Mouse (Mus musculus) CH12.LX (cell line): ENCODE measurements around the gene Spout1. TPM values are rescaled to one million over a fixed set of nuclear protein-coding genes. Genes with fewer than 3 reads are reported as not detected.

Experiments used
- DNase-seq: peaks from one replicate; pipeline ENCODE4 v3.0.0-alpha.2; 2013; ENCODE audit errors: extremely low read depth
- H3K27ac ChIP-seq: 2 replicates; pipeline ENCODE4 v1.5.1; 2012; ENCODE audit warnings: low read depth, mild to moderate bottlenecking, control low read depth, moderate library complexity; ENCODE audit not compliant: insufficient read depth
- H3K27me3 ChIP-seq: replicated peaks from 2 replicates; pipeline ENCODE3; 2012; ENCODE audit warnings: inconsistent platforms
- H3K36me3 ChIP-seq, 2 experiments: replicated peaks in 1 of 2; 2 replicates each; pipeline versions ENCODE3 to v1.6.1; 2012; ENCODE audit warnings: inconsistent platforms in 1 of 2, low read length in 1 of 2, mild to moderate bottlenecking in 1 of 2, mixed read lengths in 1 of 2, moderate library complexity in 1 of 2; ENCODE audit not compliant: control insufficient read depth in 1 of 2, insufficient read depth in 1 of 2
- H3K4me1 ChIP-seq, 2 experiments: 2 replicates each; pipeline ENCODE4 v1.6.1; 2012; ENCODE audit warnings: inconsistent platforms in 1 of 2, moderate library complexity in 1 of 2; ENCODE audit not compliant: insufficient read depth in 2 of 2, control insufficient read depth in 1 of 2
- H3K4me2 ChIP-seq: 2 replicates; pipeline ENCODE4 v1.6.1; 2012; ENCODE audit warnings: low read depth, mild to moderate bottlenecking, control low read depth; ENCODE audit not compliant: poor library complexity, insufficient read depth, severe bottlenecking
- H3K4me3 ChIP-seq, 3 experiments: fragments of 150-350 bp in 1 of 3; sonication (generic) in 1 of 3; replicated peaks in 1 of 3; 2 replicates each; pipeline versions ENCODE3 to v1.5.1; 2011 to 2012; ENCODE audit warnings: low read depth in 2 of 3, low read length in 2 of 3, mild to moderate bottlenecking in 2 of 3, moderate library complexity in 2 of 3, control low read depth in 1 of 3, improper control_type of control experiment in 1 of 3, inconsistent platforms in 1 of 3, mixed read lengths in 1 of 3; ENCODE audit not compliant: poor library complexity in 1 of 3
- H3K79me2 ChIP-seq: replicated peaks from 2 replicates; pipeline ENCODE4 v1.6.1; 2012; ENCODE audit warnings: mild to moderate bottlenecking, moderate library complexity; ENCODE audit not compliant: control insufficient read depth, poor library complexity, insufficient read depth, severe bottlenecking; ENCODE audit errors: extremely low read depth
- H3K9ac ChIP-seq: 2 replicates; pipeline ENCODE4 v1.6.1; 2012; ENCODE audit warnings: low read depth, mild to moderate bottlenecking, control low read depth, moderate library complexity; ENCODE audit not compliant: insufficient read depth
- H3K9me3 ChIP-seq: replicated peaks from 2 replicates; pipeline ENCODE3; 2012; ENCODE audit warnings: low read length, inconsistent platforms, mixed read lengths
- BHLHE40 ChIP-seq: IDR thresholded peaks from 2 replicates; pipeline ENCODE4 v1.6.1; 2011; ENCODE audit warnings: mild to moderate bottlenecking, low read depth, low read length, improper control_type of control experiment
- CHD2 ChIP-seq: IDR thresholded peaks from 2 replicates; pipeline ENCODE4 v1.6.1; 2011; ENCODE audit warnings: low read length, improper control_type of control experiment
- ELF1 ChIP-seq: IDR thresholded peaks from 2 replicates; pipeline ENCODE4 v1.6.1; 2014; ENCODE audit warnings: low read depth, mild to moderate bottlenecking, inconsistent platforms, low read length, improper control_type of control experiment
- ETS1 ChIP-seq: conservative IDR thresholded peaks from 2 replicates; pipeline ENCODE4 v1.6.1; 2012; ENCODE audit warnings: low read depth, mild to moderate bottlenecking, inconsistent platforms, low read length, improper control_type of control experiment, moderate library complexity
- GABPA ChIP-seq: IDR thresholded peaks from 2 replicates; pipeline ENCODE4 v1.6.1; 2012; ENCODE audit warnings: low read depth, low read length, improper control_type of control experiment, inconsistent platforms; ENCODE audit not compliant: insufficient replicate concordance
- IRF4 ChIP-seq: IDR thresholded peaks from 2 replicates; pipeline ENCODE4 v1.6.1; 2014; ENCODE audit warnings: low read depth, mild to moderate bottlenecking, inconsistent platforms, low read length, improper control_type of control experiment
- JUND ChIP-seq: conservative IDR thresholded peaks from 2 replicates; pipeline ENCODE4 v1.6.1; 2011; ENCODE audit warnings: low read depth, low read length, improper control_type of control experiment
- KAT2A ChIP-seq: IDR thresholded peaks from 2 replicates; pipeline ENCODE4 v1.6.1; 2012; ENCODE audit warnings: low read length, improper control_type of control experiment, inconsistent platforms; ENCODE audit not compliant: insufficient replicate concordance
- MAFK ChIP-seq: IDR thresholded peaks from 2 replicates; pipeline ENCODE4 v1.6.1; 2011; ENCODE audit warnings: low read length, improper control_type of control experiment; ENCODE audit not compliant: insufficient replicate concordance
- MAZ ChIP-seq: IDR thresholded peaks from 2 replicates; pipeline ENCODE4 v1.6.1; 2012; ENCODE audit warnings: low read depth, mild to moderate bottlenecking, inconsistent platforms, low read length, improper control_type of control experiment, moderate library complexity
- PAX5 ChIP-seq: IDR thresholded peaks from 2 replicates; pipeline ENCODE4 v1.6.1; 2012; ENCODE audit warnings: low read length, inconsistent platforms, mixed read lengths
- POLR2A ChIP-seq: IDR thresholded peaks from 2 replicates; pipeline ENCODE4 v1.6.1; 2011; ENCODE audit warnings: low read depth, mild to moderate bottlenecking, improper control_type of control experiment, low read length
- SMC3 ChIP-seq: IDR thresholded peaks from 2 replicates; pipeline ENCODE4 v1.6.1; 2011; ENCODE audit warnings: low read depth, low read length, improper control_type of control experiment
- TBP ChIP-seq: conservative IDR thresholded peaks from 2 replicates; pipeline ENCODE4 v1.6.1; 2011; ENCODE audit warnings: low read depth, low read length, improper control_type of control experiment
- UBTF ChIP-seq: IDR thresholded peaks from 2 replicates; pipeline ENCODE4 v1.6.1; 2012; ENCODE audit warnings: low read depth, mild to moderate bottlenecking, inconsistent platforms, low read length, improper control_type of control experiment, moderate library complexity
- ZC3H11A ChIP-seq: IDR thresholded peaks from 2 replicates; pipeline ENCODE4 v1.6.1; 2012; ENCODE audit warnings: low read depth, mild to moderate bottlenecking, inconsistent platforms, low read length, improper control_type of control experiment
- ZKSCAN1 ChIP-seq: IDR thresholded peaks from 2 replicates; pipeline ENCODE4 v1.6.1; 2012; ENCODE audit warnings: low read depth, inconsistent platforms, low read length, improper control_type of control experiment, borderline replicate concordance
- ZMIZ1 ChIP-seq: IDR thresholded peaks from 2 replicates; pipeline ENCODE4 v1.6.1; 2012; ENCODE audit warnings: low read depth, mild to moderate bottlenecking, inconsistent platforms, low read length, improper control_type of control experiment
- dilution Hi-C: fragments of 300-500 bp; cut with MboI; formaldehyde crosslinking; loops from 2 replicates; pipeline ENCODE4 v1.14.3; 2020; ENCODE audit warnings: low sequenced_read_pairs; ENCODE audit not compliant: extremely low pct_unique_long_range_greater_than_20kb, extremely low pct_ligation_motif_present
- in situ Hi-C: fragments of 300-500 bp; cut with MboI; formaldehyde crosslinking; loops from 3 replicates; pipeline ENCODE4 v1.14.3; 2019; ENCODE audit warnings: low sequenced_read_pairs, low pct_ligation_motif_present, low pct_unique_long_range_greater_than_20kb, mixed read lengths
- polyA plus RNA-seq: library from polyadenylated mRNA; unstranded; fragments of >175 nt; gene quantifications from 2 replicates; pipeline ENCODE4 v1.2.1, GENCODE M21; 2012; ENCODE audit warnings: low read depth; ENCODE audit not compliant: insufficient read length
- total RNA-seq, 2 experiments: library from RNA; depleted of rRNA; stranded (reverse); fragments of 300-350 nt in 1 of 2; fragments of >200 nt in 1 of 2; gene quantifications; 2 replicates each; pipeline ENCODE4 v1.2.3; 2012 to 2014

Spout1 gene
- total and polyA plus RNA-seq, 3 experiments = 38.4 to 62.3 (median 49.2) TPM

DNA sequence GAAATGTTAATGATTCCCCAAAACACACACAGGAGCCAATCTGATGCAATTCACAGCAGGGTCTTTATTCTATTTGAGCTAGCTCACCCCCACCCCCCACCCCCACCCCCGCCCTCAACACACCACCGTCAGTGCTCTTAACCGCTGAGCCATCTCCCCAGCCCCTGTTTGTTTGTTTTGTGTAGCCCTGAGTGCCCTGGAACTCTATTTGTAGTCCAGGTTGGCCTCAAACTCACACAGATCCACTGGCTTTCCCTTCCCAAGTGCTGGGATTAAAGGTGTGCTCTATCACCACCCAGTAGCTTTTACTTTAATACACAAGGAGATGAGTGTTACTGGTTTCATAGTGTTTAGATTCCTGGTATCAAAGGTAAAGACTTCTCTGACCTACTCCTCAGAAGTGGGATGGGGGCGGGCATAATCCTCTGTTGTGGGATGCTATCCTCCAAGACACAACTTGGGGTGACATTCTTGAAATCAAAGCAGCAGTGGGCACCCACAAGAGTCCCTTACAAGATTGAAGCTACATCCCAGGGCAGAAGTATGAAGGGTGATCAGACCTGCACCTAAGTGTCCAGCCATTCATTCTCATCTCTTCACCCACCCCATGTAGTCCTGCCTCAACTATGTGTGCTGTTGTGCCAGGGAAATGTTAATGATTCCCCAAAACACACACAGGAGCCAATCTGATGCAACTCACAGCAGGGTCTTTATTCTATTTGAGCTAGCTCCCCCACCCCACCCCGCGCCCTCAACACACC, 33.3 kb upstream of the Spout1 start:
- no peak overlapping the region for H3K4me2 ChIP-seq
- dilution Hi-C loops = no loop called here
- no peaks in the 10 kb centered on the region for H3K79me2 ChIP-seq
- H3K27ac ChIP-seq = no peak overlapping the region
- TF ChIP-seq ZKSCAN1 (no peak), ZMIZ1 (no peak), ELF1 (no peak), SMC3 (no peak), KAT2A (no peak), UBTF (no peak), POLR2A (no peak), MAFK (no peak), PAX5 (no peak), ETS1 (no peak), IRF4 (no peak), JUND (no peak), MAZ (no peak), GABPA (no peak), ZC3H11A (no peak), BHLHE40 (no peak), TBP (no peak), CHD2 (no peak)
- no peaks in the 10 kb centered on the region for H3K36me3 ChIP-seq
- H3K9ac ChIP-seq = no peak overlapping the region
- no peak for DNase-seq
- H3K4me3 ChIP-seq = no peak overlapping the region
- no peaks in the 10 kb centered on the region for H3K9me3 ChIP-seq
- in situ Hi-C loops = no loop called here
- peaks cover 17% of the 10 kb centered on the region for H3K27me3 ChIP-seq
- H3K4me1 ChIP-seq = peaks cover under 1 to 9% of the 10 kb centered on the region in 2 experiments

DNA sequence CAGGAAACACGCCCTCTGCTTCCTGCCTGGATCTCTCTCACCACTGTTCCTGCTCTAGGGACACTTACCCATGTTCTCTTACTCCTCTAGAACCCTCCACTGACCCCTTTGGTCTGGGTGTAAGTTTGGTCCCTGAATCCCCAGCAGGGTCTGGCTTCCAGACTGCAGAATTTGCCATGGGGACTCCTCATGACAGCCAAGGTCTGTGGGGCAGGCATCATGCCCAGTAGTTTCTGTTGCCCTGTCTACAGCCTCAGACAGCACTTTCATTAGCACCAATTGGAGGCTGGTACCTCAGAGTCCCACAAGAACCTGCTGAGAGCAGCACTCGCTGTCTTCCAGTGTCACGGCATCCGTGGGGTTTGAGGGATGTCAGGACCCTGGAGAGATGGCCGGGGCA, 29.6 kb upstream of the Spout1 start:
- Histone ChIP-seq H3K9me3 (no peaks in the 10 kb centered on the region), H3K4me3 (no peak overlapping the region), H3K36me3 (no peaks in the 10 kb centered on the region), H3K4me1 (peaks cover 8 to 16% of the 10 kb centered on the region in 2 experiments), H3K27ac (no peak overlapping the region), H3K4me2 (no peak overlapping the region), H3K79me2 (no peaks in the 10 kb centered on the region), H3K27me3 (peaks cover 23% of the 10 kb centered on the region), H3K9ac (no peak overlapping the region)
- DNase-seq = no peak
- dilution Hi-C loops (no loop called here), in situ Hi-C loops (no loop called here)
- TF ChIP-seq ZMIZ1 (no peak), BHLHE40 (no peak)
